Mouse (Mus musculus) stomach, postnatal 0 days (tissue): ENCODE measurements at regions not wholly inside any gene's neighbourhood (a gene's known extent, or its start where the extent isn't known, plus 50 kb on each side); places are given as distances from the start of the nearest gene placed in this dataset.

Experiments used
- CTCF ChIP-seq: IDR thresholded peaks from 2 replicates; pipeline ENCODE4 v1.5.1; 2016; ENCODE audit warnings: antibody characterized with exemption, low read depth, mild to moderate bottlenecking, moderate library complexity
- EP300 ChIP-seq: optimal IDR thresholded peaks from 2 replicates; pipeline ENCODE3; 2016; ENCODE audit warnings: antibody characterized with exemption

- no peak for TF ChIP-seq CTCF
- no peak for TF ChIP-seq EP300
These were observed 71.4 kb downstream of the Car2 start for GRCm38 (mm10) chr3:14957481-14957880.
